9 mouse cellular contexts compared by ENCODE assay signal in the genomic region with DNA sequence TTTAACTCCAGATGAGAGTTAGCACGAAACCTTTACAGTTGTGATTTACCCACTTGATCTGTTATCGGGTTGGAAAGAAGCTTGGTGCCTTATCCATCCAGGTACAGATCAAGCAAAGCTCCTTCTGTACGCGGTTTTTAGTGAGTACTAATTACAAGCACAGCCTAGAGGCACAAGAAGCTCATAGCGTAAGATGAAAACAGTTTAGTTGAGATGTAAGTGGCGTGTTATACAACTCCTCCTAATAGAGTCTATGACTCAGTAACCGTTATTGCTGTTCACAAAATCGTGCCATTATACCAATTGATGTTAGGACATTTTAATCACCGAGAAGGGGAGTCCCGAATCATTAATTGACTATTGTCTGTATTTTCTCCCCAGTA. TPM values are rescaled to one million over a fixed set of nuclear protein-coding genes. Genes with fewer than 3 reads are reported as not detected.
DNase-seq lines count a peak whose midpoint lies in the region; ATAC-seq lines count a peak whose summit lies in the region.
"Had no signal": no experiment of that assay in that cellular context is flagged by ENCODE, and none has a peak within 500 bp of the region (broad histone marks: within the 10 kb centered on the region; RNA-seq: fewer than 3 reads in every experiment).

No protein-coding gene starts in this region.

- peaks cover 19% of the 10 kb centered on the region for H3K4me1 ChIP-seq in kidney, embryonic 16.5 days (ENCODE audit: insufficient read depth, low read length)
- H3K4me1 ChIP-seq in hindbrain, embryonic 12.5 days: peaks cover 21% of the 10 kb centered on the region
- peaks cover 20% of the 10 kb centered on the region for H3K4me1 ChIP-seq in midbrain, embryonic 15.5 days

- peaks cover 7% of the 10 kb centered on the region; the same call in 1 of the 2 replicates for H3K36me3 ChIP-seq in kidney, embryonic 16.5 days (ENCODE audit: insufficient read depth, low read length)
- peaks cover 12% of the 10 kb centered on the region; the same call in 1 of the 2 replicates for H3K36me3 ChIP-seq in hindbrain, embryonic 12.5 days
- 0 out of 2 replicates have a peak, but pooled peaks cover 9% of the 10 kb centered on the region for H3K36me3 ChIP-seq in midbrain, embryonic 15.5 days (replicated peaks)

- no peaks in the 10 kb centered on the region for H3K27me3 ChIP-seq in kidney, embryonic 16.5 days (ENCODE audit: insufficient read depth, low read length)
- H3K27me3 ChIP-seq in hindbrain, embryonic 12.5 days: no peaks in the 10 kb centered on the region
- H3K27me3 ChIP-seq in midbrain, embryonic 15.5 days (replicated peaks): no peaks in the 10 kb centered on the region

- no peak for ATAC-seq in kidney, embryonic 16.5 days (ENCODE audit: low FRiP score, low TSS enrichment)
- ATAC-seq in hindbrain, embryonic 12.5 days (ENCODE audit: low FRiP score): peak; percentile 9; the same call in 1 of the 2 replicates
- no peak for ATAC-seq in midbrain, embryonic 15.5 days (replicated peaks)

- peak overlapping the region; percentile 75 for H3K4me3 ChIP-seq in kidney, embryonic 16.5 days (ENCODE audit: low read length)
- H3K4me3 ChIP-seq in hindbrain, embryonic 12.5 days: peak overlapping the region; percentile 96
- peak overlapping the region; percentile 91 for H3K4me3 ChIP-seq in midbrain, embryonic 15.5 days

- DNase-seq in kidney, postnatal 4 days: no peak
- peak; percentile 30 for DNase-seq in Muller cell, postnatal 12 days (ENCODE audit: inconsistent ontology term)
- no peak for DNase-seq in ovary, adult 18-20 months (ENCODE audit: low spot score)
- DNase-seq in right cerebral cortex, postnatal 25 days: no peak
- DNase-seq in urinary bladder, postnatal 25 days (ENCODE audit: low spot score): no peak
- DNase-seq: adrenal gland, postnatal 36 days had no signal

- no peaks in the 10 kb centered on the region for H3K9me3 ChIP-seq in kidney, embryonic 16.5 days (ENCODE audit: low read length)
- H3K9me3 ChIP-seq in hindbrain, embryonic 12.5 days (replicated peaks): no peaks in the 10 kb centered on the region
- no peaks in the 10 kb centered on the region for H3K9me3 ChIP-seq in midbrain, embryonic 15.5 days

- H3K9ac ChIP-seq in kidney, embryonic 16.5 days (replicated peaks; ENCODE audit: low read length): peak overlapping the region; percentile 83
- H3K9ac ChIP-seq in hindbrain, embryonic 12.5 days: peak overlapping the region; percentile 83
- peak overlapping the region; percentile 77 for H3K9ac ChIP-seq in midbrain, embryonic 15.5 days

- 34% methylated on average over 10 of the region's 10 CpGs for WGBS in kidney, embryonic 16.5 days
- 45% methylated on average over 10 of the region's 10 CpGs for WGBS in hindbrain, embryonic 12.5 days
- WGBS in midbrain, embryonic 15.5 days: 38% methylated on average over 10 of the region's 10 CpGs

- peak overlapping the region; percentile 88 for H3K4me2 ChIP-seq in kidney, embryonic 16.5 days (replicated peaks; ENCODE audit: low read depth, low read length)
- peak overlapping the region; percentile 82 for H3K4me2 ChIP-seq in hindbrain, embryonic 12.5 days (replicated peaks)
- peak overlapping the region; percentile 67 for H3K4me2 ChIP-seq in midbrain, embryonic 15.5 days

- H3K27ac ChIP-seq in kidney, embryonic 16.5 days (ENCODE audit: low read length): no peak overlapping the region
- H3K27ac ChIP-seq in hindbrain, embryonic 12.5 days: no peak overlapping the region; the same call in 1 of the 2 replicates
- H3K27ac ChIP-seq in midbrain, embryonic 15.5 days: peak overlapping the region; percentile 88; the same call in 1 of the 2 replicates

RNA-seq across cellular contexts. Expression of a gene that starts 1.0 kb away (rescaled TPM):
- polyA plus RNA-seq in kidney, embryonic 16.5 days (2015; fragmentation: Nextera tagmentation; extraction: Ambion mirVana): 44.3 and 46.4 TPM in 2 replicates
- polyA plus RNA-seq in hindbrain, embryonic 12.5 days (2016; fragmentation: Nextera tagmentation; extraction: Ambion mirVana): 45.8 and 48.0 TPM in 2 replicates
- polyA plus RNA-seq in midbrain, embryonic 15.5 days (2015; fragmentation: Nextera tagmentation; extraction: Ambion mirVana): 56.1 and 56.4 TPM in 2 replicates

RNA-seq across cellular contexts. Expression of a gene that starts 42.6 kb away (rescaled TPM):
- 22.4 and 24.7 TPM in 2 replicates for polyA plus RNA-seq in kidney, embryonic 16.5 days (2015; fragmentation: Nextera tagmentation; extraction: Ambion mirVana)
- 17.0 and 18.1 TPM in 2 replicates for polyA plus RNA-seq in hindbrain, embryonic 12.5 days (2016; fragmentation: Nextera tagmentation; extraction: Ambion mirVana)
- 13.3 and 14.8 TPM in 2 replicates for polyA plus RNA-seq in midbrain, embryonic 15.5 days (2015; fragmentation: Nextera tagmentation; extraction: Ambion mirVana)

RNA-seq across cellular contexts. Expression of a gene that starts 57.7 kb away (rescaled TPM):
- 5.2 and 5.4 TPM in 2 replicates for polyA plus RNA-seq in kidney, embryonic 16.5 days (2015; fragmentation: Nextera tagmentation; extraction: Ambion mirVana)
- polyA plus RNA-seq in hindbrain, embryonic 12.5 days (2016; fragmentation: Nextera tagmentation; extraction: Ambion mirVana): 2.1 and 2.4 TPM in 2 replicates
- polyA plus RNA-seq in midbrain, embryonic 15.5 days (2015; fragmentation: Nextera tagmentation; extraction: Ambion mirVana): 1.3 and 1.6 TPM in 2 replicates
